Comparison of ENCODE assay signal across 9 mouse cellular contexts in genomic region chr9:31253311-31253734, GRCm38 (mm10). TPM values are rescaled to one million over a fixed set of nuclear protein-coding genes. Genes with fewer than 3 reads are reported as not detected.
DNase-seq lines count a peak whose midpoint lies in the region; ATAC-seq and TF ChIP-seq lines count a peak whose summit lies in the region.
"Had no signal": no experiment of that assay in that cellular context is flagged by ENCODE, and none has a peak within 500 bp of the region (broad histone marks: within the 10 kb centered on the region; RNA-seq: fewer than 3 reads in every experiment).

No protein-coding gene starts in this region.

- peak; percentile 90 for TF ChIP-seq EP300 in lung, postnatal 0 days (IDR thresholded peaks at IDR 0.05)

- no peaks in the 10 kb centered on the region for H3K27me3 ChIP-seq in lung, postnatal 0 days (replicated peaks; ENCODE audit: insufficient read depth, low read length)
- H3K27me3 ChIP-seq in thymus, adult 2 months (ENCODE audit: control insufficient read depth, insufficient read depth, low read length), result no peaks in the 10 kb centered on the region

- peaks cover 6% of the 10 kb centered on the region; the same call in 1 of the 2 replicates for H3K4me1 ChIP-seq in lung, postnatal 0 days (ENCODE audit: insufficient read depth, low read depth, low read length)
- H3K4me1 ChIP-seq in thymus, adult 2 months (replicated peaks; ENCODE audit: control insufficient read depth, insufficient read depth, low read length), result peaks cover 9% of the 10 kb centered on the region

- 4% methylated on average over 10 of the region's 10 CpGs for WGBS in lung, postnatal 0 days
- 11% methylated on average over 10 of the region's 10 CpGs for WGBS in thymus, adult 2 months

- H3K9me3 ChIP-seq in lung, postnatal 0 days (ENCODE audit: low read length), result no peaks in the 10 kb centered on the region

- H3K36me3 ChIP-seq in lung, postnatal 0 days (ENCODE audit: insufficient read depth, low read length), result no peaks in the 10 kb centered on the region
- H3K36me3 ChIP-seq in thymus, adult 2 months (ENCODE audit: control insufficient read depth, insufficient read depth, low read length), result no peaks in the 10 kb centered on the region

- H3K9ac ChIP-seq in lung, postnatal 0 days (replicated peaks; ENCODE audit: low read depth), result no peak overlapping the region

- no peak for TF ChIP-seq CTCF in lung, postnatal 0 days (IDR thresholded peaks at IDR 0.05)
- no peak for TF ChIP-seq CTCF in left cerebral cortex, adult 2 months (IDR thresholded peaks at IDR 0.05)
- TF ChIP-seq CTCF in thymus, adult 2 months (IDR thresholded peaks at IDR 0.05; ENCODE audit: borderline replicate concordance, control insufficient read depth, extremely low read depth, insufficient read depth, low read length, poor library complexity), result no peak

- peak; percentile 89 for ATAC-seq in lung, postnatal 0 days

- peak overlapping the region; percentile 43 for H3K4me2 ChIP-seq in lung, postnatal 0 days (replicated peaks; ENCODE audit: low read depth, low read length)

- H3K27ac ChIP-seq in lung, postnatal 0 days (ENCODE audit: low read length), result peak overlapping the region; percentile 73
- H3K27ac ChIP-seq in left cerebral cortex, adult 2 months, result no peak overlapping the region
- no peak overlapping the region for H3K27ac ChIP-seq in thymus, adult 2 months (ENCODE audit: control insufficient read depth, insufficient read depth, low read length)

- no peak for TF ChIP-seq POLR2A in thymus, adult 2 months (IDR thresholded peaks at IDR 0.05; ENCODE audit: control insufficient read depth, extremely low read depth, insufficient read depth, low read length, poor library complexity)

- intact Hi-C loops in gastrocnemius, postnatal 14 days (cut with DNase I; ENCODE audit: low total_unique reads), result no loop called here
- intact Hi-C loops in left cerebral cortex, adult 2 months (cut with DNase I), result no loop called here

- peak; percentile 8 for DNase-seq in right cerebral cortex, postnatal 14 days
- no peak for DNase-seq in right cerebral cortex, postnatal 36 days (ENCODE audit: low spot score in 2 of 2)
- peak; percentile 22 for DNase-seq in gastrocnemius, postnatal 14 days
- DNase-seq in kidney, adult 11 months, result peak; percentile 21
- peak; percentile 80 for DNase-seq in lung, postnatal 0 days (ENCODE audit: low spot score)
- no peak for DNase-seq in left cerebral cortex, adult 2 months (ENCODE audit: extremely low spot score in 1 of 2, low spot score in 2 of 2)
- no peak for DNase-seq in layer of hippocampus, postnatal 25 days (ENCODE audit: extremely low spot score in 1 of 2, low spot score in 1 of 2)
- no peak for DNase-seq in thymus, adult 2 months

- H3K4me3 ChIP-seq in lung, postnatal 0 days (ENCODE audit: low read depth, low read length), result 0 out of 2 replicates have a peak overlapping the region, but pooled peaks have one; percentile 8
- no peak overlapping the region for H3K4me3 ChIP-seq in left cerebral cortex, adult 2 months
- H3K4me3 ChIP-seq in thymus, adult 2 months (ENCODE audit: control insufficient read depth, insufficient read depth, low read length), result no peak overlapping the region
- H3K4me3 ChIP-seq: myocyte had no signal

RNA-seq across cellular contexts. Expression of gene Prdm10, which starts 27.0 kb away (rescaled TPM):
- 1 to 10 TPM; 2.6 to 2.9 TPM for total RNA-seq in gastrocnemius, postnatal 14 days (2021)
- polyA plus RNA-seq in lung, postnatal 0 days (2015; fragmentation: Nextera tagmentation; extraction: Ambion mirVana), result 1.2 and 1.5 TPM in 2 replicates
- 10 to 100 TPM; 23.1 to 24.5 TPM for total RNA-seq in left cerebral cortex, adult 2 months (2021)
- total RNA-seq in layer of hippocampus, postnatal 25 days (2021), result 10 to 100 TPM; 18.7 to 21.0 TPM
- 21.8 and 27.3 TPM in 2 replicates for polyA plus RNA-seq in thymus, adult 2 months (2012; rRNA removed)

RNA-seq across cellular contexts. Expression of gene Aplp2, which starts 41.7 kb away (rescaled TPM):
- total RNA-seq in gastrocnemius, postnatal 14 days (2021), result 100 to 1,000 TPM; 121 to 129 TPM
- polyA plus RNA-seq in lung, postnatal 0 days (2015; fragmentation: Nextera tagmentation; extraction: Ambion mirVana), result 523 and 525 TPM in 2 replicates
- total RNA-seq in left cerebral cortex, adult 2 months (2021), result 100 to 1,000 TPM; 568 to 604 TPM
- 100 to 1,000 TPM; 451 to 456 TPM for total RNA-seq in layer of hippocampus, postnatal 25 days (2021)
- polyA plus RNA-seq in thymus, adult 2 months (2012; rRNA removed), result 163 and 188 TPM in 2 replicates

Comparison
In these comparisons a context has a peak if more than half of its experiments do, and no peak if none do; other contexts are left out.
1. DNase-seq: peak in right cerebral cortex, postnatal 14 days (single experiment), gastrocnemius, postnatal 14 days (single experiment), kidney, adult 11 months (single experiment) and lung, postnatal 0 days (single experiment); none in right cerebral cortex, postnatal 36 days (0 of 2), left cerebral cortex, adult 2 months (0 of 2), layer of hippocampus, postnatal 25 days (0 of 2) and thymus, adult 2 months (single experiment).
2. RNA of gene Prdm10, which starts 27.0 kb away (total RNA-seq): 23.1 to 24.5 TPM in left cerebral cortex, adult 2 months and 18.7 to 21.0 TPM in layer of hippocampus, postnatal 25 days; 2.6 to 2.9 TPM in gastrocnemius, postnatal 14 days; every median in the first group is over 4 times any median in the second.